7 mouse cellular contexts compared by ENCODE assay signal in genomic region chr1:189080797-189081196, GRCm38 (mm10).
DNase-seq lines count a peak whose midpoint lies in the region; ATAC-seq and TF ChIP-seq lines count a peak whose summit lies in the region.

No protein-coding gene starts in this region.

- H3K27ac ChIP-seq in forebrain, postnatal 0 days (ENCODE audit: low read depth, low read length): no peak overlapping the region
- no peak overlapping the region for H3K27ac ChIP-seq in hindbrain, embryonic 11.5 days (ENCODE audit: low read depth, low read length)

- no peak overlapping the region for H3K9ac ChIP-seq in forebrain, postnatal 0 days
- no peak overlapping the region for H3K9ac ChIP-seq in hindbrain, embryonic 11.5 days (ENCODE audit: low read depth, low read length)

- no peaks in the 10 kb centered on the region for H3K4me1 ChIP-seq in forebrain, postnatal 0 days (ENCODE audit: insufficient read depth)
- no peaks in the 10 kb centered on the region for H3K4me1 ChIP-seq in hindbrain, embryonic 11.5 days (replicated peaks; ENCODE audit: control insufficient read depth, insufficient read depth, low read length)

- peak; percentile 67 for DNase-seq in WW6 (ENCODE audit: low read depth, low spot score)
- peak; percentile 32 for DNase-seq in cerebellum, adult 11-12 months
- peak; percentile 73 for DNase-seq in forebrain, postnatal 0 days
- peak; percentile 82 for DNase-seq in hindbrain, embryonic 11.5 days (ENCODE audit: low spot score)
- DNase-seq in layer of hippocampus, postnatal 14 days (ENCODE audit: low spot score in 2 of 2): peak; percentile 53 to 64
- peak; percentile 71 to 72 for DNase-seq in lung, postnatal 4 days
- DNase-seq in right cerebral cortex, postnatal 25 days: peak; percentile 23

- no peak overlapping the region for H3K4me3 ChIP-seq in forebrain, postnatal 0 days (ENCODE audit: low read depth, low read length)
- no peak overlapping the region for H3K4me3 ChIP-seq in hindbrain, embryonic 11.5 days (ENCODE audit: low read depth, low read length)

- H3K36me3 ChIP-seq in forebrain, postnatal 0 days (ENCODE audit: insufficient read depth): no peaks in the 10 kb centered on the region
- no peaks in the 10 kb centered on the region for H3K36me3 ChIP-seq in hindbrain, embryonic 11.5 days (ENCODE audit: control insufficient read depth, insufficient read depth, low read length)

- peak; percentile 83 for ATAC-seq in forebrain, postnatal 0 days
- ATAC-seq in hindbrain, embryonic 11.5 days (ENCODE audit: low FRiP score): peak; percentile 70

- H3K4me2 ChIP-seq in forebrain, postnatal 0 days (ENCODE audit: low read depth): no peak overlapping the region
- H3K4me2 ChIP-seq in hindbrain, embryonic 11.5 days (replicated peaks; ENCODE audit: low read depth, low read length): no peak overlapping the region

- TF ChIP-seq CTCF in forebrain, postnatal 0 days (IDR thresholded peaks at IDR 0.05; ENCODE audit: low read depth): peak; percentile 86

- H3K27me3 ChIP-seq in forebrain, postnatal 0 days (ENCODE audit: insufficient read depth, low read length): no peaks in the 10 kb centered on the region
- H3K27me3 ChIP-seq in hindbrain, embryonic 11.5 days (ENCODE audit: control insufficient read depth, insufficient read depth, low read length): no peaks in the 10 kb centered on the region

- WGBS in forebrain, postnatal 0 days: 14% methylated on average over 9 of the region's 9 CpGs
- WGBS in hindbrain, embryonic 11.5 days: 24% methylated on average over 9 of the region's 9 CpGs

- H3K9me3 ChIP-seq in forebrain, postnatal 0 days (ENCODE audit: low read length): peaks cover 9% of the 10 kb centered on the region; the same call in 1 of the 2 replicates
- H3K9me3 ChIP-seq in hindbrain, embryonic 11.5 days (ENCODE audit: control insufficient read depth, low read length): no peaks in the 10 kb centered on the region

Comparison
In these comparisons a context has a peak if more than half of its experiments do, and no peak if none do; other contexts are left out.
1. DNase-seq: peak in every context shown above with its lines; median percentile 82 in hindbrain, embryonic 11.5 days; 73 in forebrain, postnatal 0 days; 72 in lung, postnatal 4 days; 67 in WW6; 58 in layer of hippocampus, postnatal 14 days; 32 in cerebellum, adult 11-12 months; 23 in right cerebral cortex, postnatal 25 days.